Mouse (Mus musculus) lung, postnatal 14 days (tissue): ENCODE results near the gene P2ry12.

Experiments used
- DNase-seq: peaks from one replicate; pipeline ENCODE4 v3.0.0; 2021

The P2ry12 gene

GRCm38 (mm10) chr3:59262704-59263103 is at the start of gene P2ry12:
P2ry12 (minus strand) TSS chr3:59262871.
- DNase-seq, result no peak

- no peak for DNase-seq
Measured at GRCm38 (mm10) chr3:59305518-59305917, 42.8 kb upstream of the P2ry12 start.

- DNase-seq, result no peak
Measured at GRCm38 (mm10) chr3:59304944-59305343, 42.3 kb upstream of the P2ry12 start.

- no peak for DNase-seq
Measured at GRCm38 (mm10) chr3:59297653-59298052, 35.0 kb upstream of the P2ry12 start.

- no peak for DNase-seq
Measured at GRCm38 (mm10) chr3:59296563-59297130, 34.0 kb upstream of the P2ry12 start.

GRCm38 (mm10) chr3:59295699-59296562 is 33.3 kb upstream of the P2ry12 start:
- no peak for DNase-seq

GRCm38 (mm10) chr3:59293437-59294199 is 30.9 kb upstream of the P2ry12 start:
- no peak for DNase-seq

- DNase-seq, result no peak
Measured at GRCm38 (mm10) chr3:59290551-59290950, 27.9 kb upstream of the P2ry12 start.

GRCm38 (mm10) chr3:59278620-59279019 is 15.9 kb upstream of the P2ry12 start:
- DNase-seq, result no peak

GRCm38 (mm10) chr3:59278254-59278533 is 15.5 kb upstream of the P2ry12 start:
- DNase-seq, result no peak

GRCm38 (mm10) chr3:59277502-59278253 is 15.0 kb upstream of the P2ry12 start:
- no peak for DNase-seq

- DNase-seq, result no peak
Measured at GRCm38 (mm10) chr3:59270811-59271210, 8.1 kb upstream of the P2ry12 start.

GRCm38 (mm10) chr3:59263988-59264387 is 1.3 kb upstream of the P2ry12 start:
- no peak for DNase-seq

GRCm38 (mm10) chr3:59263417-59263816 is 746 bp upstream of the P2ry12 start:
- DNase-seq, result no peak

GRCm38 (mm10) chr3:59261709-59262472 is 780 bp downstream of the P2ry12 start:
- DNase-seq, result no peak

- DNase-seq, result no peak
Measured at GRCm38 (mm10) chr3:59260745-59261144, 1.9 kb downstream of the P2ry12 start.

- no peak for DNase-seq
Measured at GRCm38 (mm10) chr3:59257740-59258664, 4.7 kb downstream of the P2ry12 start.

- no peak for DNase-seq
Measured at GRCm38 (mm10) chr3:59250454-59250853, 12.2 kb downstream of the P2ry12 start.

GRCm38 (mm10) chr3:59248031-59248430 is 14.6 kb downstream of the P2ry12 start:
- DNase-seq, result no peak

GRCm38 (mm10) chr3:59243384-59243783 is 19.3 kb downstream of the P2ry12 start:
- DNase-seq, result no peak

GRCm38 (mm10) chr3:59234878-59235277 is 27.8 kb downstream of the P2ry12 start:
- DNase-seq, result no peak
